In the genomic region with DNA sequence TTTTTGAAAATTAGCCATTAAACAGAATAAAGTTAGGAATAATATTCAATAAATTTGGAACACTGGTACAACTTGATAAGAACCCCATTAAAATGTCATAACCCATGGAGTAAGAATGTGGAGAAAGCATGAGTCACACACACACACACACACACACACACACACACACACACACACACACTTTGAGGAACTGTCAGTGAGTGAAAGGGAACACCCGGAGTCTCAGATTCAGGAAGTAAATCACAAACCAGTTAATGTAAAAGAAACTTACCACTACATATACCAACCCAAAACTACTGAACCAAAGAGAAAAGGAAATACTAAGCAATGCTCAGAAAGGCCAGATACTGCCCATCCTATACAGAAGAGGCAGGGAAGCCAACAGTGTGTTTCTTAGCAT, we compare ENCODE assay signal across 33 mouse cellular contexts. TPM values are rescaled to one million over a fixed set of nuclear protein-coding genes. Genes with fewer than 3 reads are reported as not detected.
DNase-seq lines count a peak whose midpoint lies in the region; ATAC-seq and TF ChIP-seq lines count a peak whose summit lies in the region.
"Had no signal": no experiment of that assay in that cellular context is flagged by ENCODE, and none has a peak within 500 bp of the region (broad histone marks: within the 10 kb centered on the region; RNA-seq: fewer than 3 reads in every experiment).

No protein-coding gene starts in this region.

- H3K36me3 ChIP-seq in lung, postnatal 0 days (ENCODE audit: insufficient read depth, low read length): no peaks in the 10 kb centered on the region
- no peaks in the 10 kb centered on the region for H3K36me3 ChIP-seq in hindbrain, embryonic 13.5 days
- H3K36me3 ChIP-seq: embryonic facial prominence, embryonic 12.5 days; embryonic facial prominence, embryonic 15.5 days; heart, embryonic 12.5 days; heart, embryonic 15.5 days; hindbrain, embryonic 12.5 days had no signal

- H3K9ac ChIP-seq in lung, postnatal 0 days (replicated peaks; ENCODE audit: low read depth): no peak overlapping the region
- no peak overlapping the region for H3K9ac ChIP-seq in hindbrain, embryonic 13.5 days
- H3K9ac ChIP-seq: embryonic facial prominence, embryonic 12.5 days; embryonic facial prominence, embryonic 15.5 days; forebrain, postnatal 0 days; heart, embryonic 12.5 days; heart, embryonic 15.5 days; hindbrain, embryonic 12.5 days had no signal

- 71% methylated on average over 1 of the region's 1 CpGs for WGBS in lung, postnatal 0 days
- 89% methylated on average over 1 of the region's 1 CpGs for WGBS in hindbrain, embryonic 13.5 days

- no peaks in the 10 kb centered on the region for H3K9me3 ChIP-seq in lung, postnatal 0 days (ENCODE audit: low read length)
- no peaks in the 10 kb centered on the region for H3K9me3 ChIP-seq in hindbrain, embryonic 13.5 days
- H3K9me3 ChIP-seq: embryonic facial prominence, embryonic 12.5 days; embryonic facial prominence, embryonic 15.5 days; heart, embryonic 12.5 days; heart, embryonic 15.5 days; hindbrain, embryonic 12.5 days had no signal

- H3K4me1 ChIP-seq in lung, postnatal 0 days (ENCODE audit: insufficient read depth, low read depth, low read length): no peaks in the 10 kb centered on the region
- no peaks in the 10 kb centered on the region for H3K4me1 ChIP-seq in hindbrain, embryonic 13.5 days (replicated peaks)
- H3K4me1 ChIP-seq: embryonic facial prominence, embryonic 12.5 days; embryonic facial prominence, embryonic 15.5 days; heart, embryonic 12.5 days; heart, embryonic 15.5 days; hindbrain, embryonic 12.5 days had no signal

- intact Hi-C loops in heart, postnatal 10 days (cut with DNase I): no loop called here

- no peak overlapping the region for H3K4me2 ChIP-seq in lung, postnatal 0 days (replicated peaks; ENCODE audit: low read depth, low read length)
- H3K4me2 ChIP-seq in hindbrain, embryonic 13.5 days: no peak overlapping the region
- H3K4me2 ChIP-seq: embryonic facial prominence, embryonic 12.5 days; embryonic facial prominence, embryonic 15.5 days; heart, embryonic 12.5 days; heart, embryonic 15.5 days; hindbrain, embryonic 12.5 days had no signal

- H3K4me3 ChIP-seq in lung, postnatal 0 days (ENCODE audit: low read depth, low read length): no peak overlapping the region
- no peak overlapping the region for H3K4me3 ChIP-seq in hindbrain, embryonic 13.5 days
- H3K4me3 ChIP-seq: embryonic facial prominence, embryonic 12.5 days; embryonic facial prominence, embryonic 15.5 days; heart, embryonic 12.5 days; heart, embryonic 15.5 days; hindbrain, embryonic 12.5 days had no signal

- no peaks in the 10 kb centered on the region for H3K27me3 ChIP-seq in lung, postnatal 0 days (replicated peaks; ENCODE audit: insufficient read depth, low read length)
- H3K27me3 ChIP-seq in hindbrain, embryonic 13.5 days: no peaks in the 10 kb centered on the region
- H3K27me3 ChIP-seq: CH12.LX; embryonic facial prominence, embryonic 12.5 days; embryonic facial prominence, embryonic 15.5 days; heart, embryonic 12.5 days; heart, embryonic 15.5 days; hindbrain, embryonic 12.5 days had no signal

- H3K27ac ChIP-seq in lung, postnatal 0 days (ENCODE audit: low read length): no peak overlapping the region
- H3K27ac ChIP-seq in hindbrain, embryonic 13.5 days: no peak overlapping the region
- H3K27ac ChIP-seq: embryonic facial prominence, embryonic 12.5 days; embryonic facial prominence, embryonic 15.5 days; heart, embryonic 15.5 days; hindbrain, embryonic 12.5 days had no signal

- peak; percentile 7 for DNase-seq in lung, postnatal 36 days
- DNase-seq in lung, postnatal 0 days (ENCODE audit: low spot score): no peak
- no peak for DNase-seq in natural killer cell, adult 2 months (ENCODE audit: low spot score in 2 of 2)
- no peak for DNase-seq in heart, postnatal 10 days
- no peak for DNase-seq in gastrocnemius, postnatal 10 days
- DNase-seq: adrenal gland, adult 8-10 months; adrenal gland, postnatal 25 days; B cell, adult 2 months; cerebellum, adult 11-12 months; cerebellum, adult 8-10 months; cerebellum, postnatal 10 days; forebrain, postnatal 0 days; gastrocnemius, postnatal 14 days; heart, adult 18-20 months; heart, postnatal 14 days; heart, postnatal 4 days had no signal

- no peak for TF ChIP-seq CTCF in lung, postnatal 0 days (IDR thresholded peaks at IDR 0.05)

- no peak for TF ChIP-seq EP300 in lung, postnatal 0 days (IDR thresholded peaks at IDR 0.05)

- ATAC-seq in lung, postnatal 0 days: no peak
- ATAC-seq in granulocyte monocyte progenitor cell, adult 5-6 weeks (replicated peaks; ENCODE audit: poor library complexity, severe bottlenecking): peak; percentile 91
- peak; percentile 80 for ATAC-seq in megakaryocyte progenitor cell, adult 5-6 weeks (replicated peaks; ENCODE audit: poor library complexity)
- ATAC-seq in hindbrain, embryonic 13.5 days (ENCODE audit: low FRiP score): no peak
- ATAC-seq: activated CD4-positive, CD25-positive, alpha-beta regulatory T cell, adult 4 months; forebrain, embryonic 14.5 days; forebrain, postnatal 0 days; hindbrain, embryonic 16.5 days; intestine, embryonic 16.5 days had no signal

RNA-seq across cellular contexts. Expression of a gene that starts 13.4 kb away (rescaled TPM):
- not detected in 2 replicates for polyA plus RNA-seq in lung, postnatal 0 days (2015; fragmentation: Nextera tagmentation; extraction: Ambion mirVana)
- not detected in 2 replicates for total RNA-seq in granulocyte monocyte progenitor cell, adult 5-6 weeks (2014; fragmentation: Nextera tagmentation)
- total RNA-seq in granulocyte monocyte progenitor cell, adult 5-6 weeks (2017): not detected in 2 replicates
- total RNA-seq in megakaryocyte progenitor cell, adult 5-6 weeks (2015): not detected in 2 replicates
- total RNA-seq in megakaryocyte progenitor cell, adult 5-6 weeks (2017): not detected in 2 replicates
- not detected in 2 replicates for polyA plus RNA-seq in hindbrain, embryonic 13.5 days (2015; fragmentation: Nextera tagmentation; extraction: Ambion mirVana)
- not detected for total RNA-seq in heart, postnatal 10 days (2021)
- total RNA-seq in gastrocnemius, postnatal 10 days (2021): not detected
- total RNA-seq: adrenal gland, adult 8-10 months; adrenal gland, postnatal 25 days; CH12.LX; forebrain, postnatal 0 days; gastrocnemius, postnatal 14 days; gastrocnemius, postnatal 4 days; heart, adult 18-20 months; heart, postnatal 14 days; heart, postnatal 4 days had no signal
- polyA plus RNA-seq: activated CD4-positive, CD25-positive, alpha-beta regulatory T cell, adult 4 months; brain, embryonic 14.5 days; embryonic facial prominence, embryonic 12.5 days; forebrain, embryonic 11.5 days; forebrain, embryonic 14.5 days; forebrain, postnatal 0 days; frontal cortex, adult 2 months; heart, embryonic 12.5 days; heart, embryonic 15.5 days; hindbrain, embryonic 12.5 days; hindbrain, embryonic 16.5 days; intestine, embryonic 16.5 days had no signal

RNA-seq across cellular contexts. Expression of a gene that starts 26.4 kb away (rescaled TPM):
- not detected in 2 replicates for polyA plus RNA-seq in lung, postnatal 0 days (2015; fragmentation: Nextera tagmentation; extraction: Ambion mirVana)
- total RNA-seq in granulocyte monocyte progenitor cell, adult 5-6 weeks (2014; fragmentation: Nextera tagmentation): not detected in 2 replicates
- total RNA-seq in granulocyte monocyte progenitor cell, adult 5-6 weeks (2017): not detected in 2 replicates
- total RNA-seq in megakaryocyte progenitor cell, adult 5-6 weeks (2015): not detected in 2 replicates
- not detected in 2 replicates for total RNA-seq in megakaryocyte progenitor cell, adult 5-6 weeks (2017)
- not detected in 2 replicates for polyA plus RNA-seq in hindbrain, embryonic 13.5 days (2015; fragmentation: Nextera tagmentation; extraction: Ambion mirVana)
- total RNA-seq in heart, postnatal 10 days (2021): not detected
- total RNA-seq in gastrocnemius, postnatal 10 days (2021): not detected
- total RNA-seq: adrenal gland, adult 8-10 months; adrenal gland, postnatal 25 days; CH12.LX; forebrain, postnatal 0 days; gastrocnemius, postnatal 14 days; gastrocnemius, postnatal 4 days; heart, adult 18-20 months; heart, postnatal 14 days; heart, postnatal 4 days had no signal
- polyA plus RNA-seq: activated CD4-positive, CD25-positive, alpha-beta regulatory T cell, adult 4 months; brain, embryonic 14.5 days; embryonic facial prominence, embryonic 12.5 days; embryonic facial prominence, embryonic 15.5 days; forebrain, embryonic 11.5 days; forebrain, embryonic 14.5 days; forebrain, postnatal 0 days; frontal cortex, adult 2 months; heart, embryonic 12.5 days; heart, embryonic 15.5 days; hindbrain, embryonic 12.5 days; hindbrain, embryonic 16.5 days; intestine, embryonic 16.5 days had no signal

RNA-seq across cellular contexts. Expression of a gene that starts 38.5 kb away (rescaled TPM):
- polyA plus RNA-seq in lung, postnatal 0 days (2015; fragmentation: Nextera tagmentation; extraction: Ambion mirVana): not detected in 2 replicates
- total RNA-seq in granulocyte monocyte progenitor cell, adult 5-6 weeks (2014; fragmentation: Nextera tagmentation): not detected in 2 replicates
- total RNA-seq in granulocyte monocyte progenitor cell, adult 5-6 weeks (2017): not detected in 2 replicates
- total RNA-seq in megakaryocyte progenitor cell, adult 5-6 weeks (2015): not detected in 2 replicates
- total RNA-seq in megakaryocyte progenitor cell, adult 5-6 weeks (2017): not detected in 2 replicates
- polyA plus RNA-seq in hindbrain, embryonic 13.5 days (2015; fragmentation: Nextera tagmentation; extraction: Ambion mirVana): not detected in 2 replicates
- total RNA-seq in heart, postnatal 10 days (2021): not detected
- not detected for total RNA-seq in gastrocnemius, postnatal 10 days (2021)
- total RNA-seq: adrenal gland, adult 8-10 months; adrenal gland, postnatal 25 days; CH12.LX; forebrain, postnatal 0 days; gastrocnemius, postnatal 14 days; gastrocnemius, postnatal 4 days; heart, adult 18-20 months; heart, postnatal 14 days; heart, postnatal 4 days had no signal
- polyA plus RNA-seq: activated CD4-positive, CD25-positive, alpha-beta regulatory T cell, adult 4 months; brain, embryonic 14.5 days; embryonic facial prominence, embryonic 12.5 days; embryonic facial prominence, embryonic 15.5 days; forebrain, embryonic 11.5 days; forebrain, embryonic 14.5 days; forebrain, postnatal 0 days; frontal cortex, adult 2 months; heart, embryonic 12.5 days; heart, embryonic 15.5 days; hindbrain, embryonic 12.5 days; hindbrain, embryonic 16.5 days; intestine, embryonic 16.5 days had no signal

RNA-seq across cellular contexts. Expression of a gene that starts 48.6 kb away (rescaled TPM):
- not detected in 2 replicates for polyA plus RNA-seq in lung, postnatal 0 days (2015; fragmentation: Nextera tagmentation; extraction: Ambion mirVana)
- total RNA-seq in granulocyte monocyte progenitor cell, adult 5-6 weeks (2014; fragmentation: Nextera tagmentation): not detected in 2 replicates
- total RNA-seq in granulocyte monocyte progenitor cell, adult 5-6 weeks (2017): not detected in 2 replicates
- total RNA-seq in megakaryocyte progenitor cell, adult 5-6 weeks (2015): not detected in 2 replicates
- total RNA-seq in megakaryocyte progenitor cell, adult 5-6 weeks (2017): not detected in 2 replicates
- polyA plus RNA-seq in hindbrain, embryonic 13.5 days (2015; fragmentation: Nextera tagmentation; extraction: Ambion mirVana): not detected in 2 replicates
- not detected for total RNA-seq in heart, postnatal 10 days (2021)
- total RNA-seq in gastrocnemius, postnatal 10 days (2021): not detected
- total RNA-seq: adrenal gland, adult 8-10 months; adrenal gland, postnatal 25 days; CH12.LX; forebrain, postnatal 0 days; gastrocnemius, postnatal 14 days; gastrocnemius, postnatal 4 days; heart, adult 18-20 months; heart, postnatal 14 days; heart, postnatal 4 days had no signal
- polyA plus RNA-seq: activated CD4-positive, CD25-positive, alpha-beta regulatory T cell, adult 4 months; brain, embryonic 14.5 days; embryonic facial prominence, embryonic 12.5 days; forebrain, embryonic 11.5 days; forebrain, embryonic 14.5 days; forebrain, postnatal 0 days; frontal cortex, adult 2 months; heart, embryonic 12.5 days; heart, embryonic 15.5 days; hindbrain, embryonic 12.5 days; hindbrain, embryonic 16.5 days; intestine, embryonic 16.5 days had no signal

Comparison
In these comparisons a context has a peak if more than half of its experiments do, and no peak if none do; other contexts are left out.
1. ATAC-seq: peak in granulocyte monocyte progenitor cell, adult 5-6 weeks (single experiment) and megakaryocyte progenitor cell, adult 5-6 weeks (single experiment); none in lung, postnatal 0 days (single experiment) and hindbrain, embryonic 13.5 days (single experiment).